Mouse (Mus musculus) small intestine, adult 2 months (tissue): ENCODE results near the gene Hsf3.

Experiments
- CTCF ChIP-seq: fragments of 200-500 bp; IDR thresholded peaks from 2 replicates; pipeline ENCODE4 v1.5.1; 2012; ENCODE audit warnings: low read depth, mild to moderate bottlenecking, control low read depth, inconsistent platforms, low read length, moderate library complexity, mixed read lengths; ENCODE audit not compliant: insufficient replicate concordance, insufficient read length; ENCODE audit errors: extremely low read depth
- POLR2A ChIP-seq: fragments of 200-500 bp; IDR thresholded peaks from 2 replicates; pipeline ENCODE4 v1.6.1; 2012; ENCODE audit warnings: low read depth, mild to moderate bottlenecking, control low read depth, inconsistent platforms, low read length, moderate library complexity

- no peak for TF ChIP-seq CTCF
- no peak for TF ChIP-seq POLR2A
Measured at GRCm38 (mm10) chrX:96455149-96455548, 945 bp downstream of the Hsf3 start, which contains the start of gene Heph.
